25 mouse cellular contexts compared by ENCODE assay signal in genomic region chr2:158276451-158276850, GRCm38 (mm10). TPM values are rescaled to one million over a fixed set of nuclear protein-coding genes. Genes with fewer than 3 reads are reported as not detected.
"Had no signal": no experiment of that assay in that cellular context is flagged by ENCODE, and none has a peak within 500 bp of the region (broad histone marks: within the 10 kb centered on the region; RNA-seq: fewer than 3 reads in every experiment).

No protein-coding gene starts in this region.

- H3K4me2 ChIP-seq: limb, embryonic 12.5 days; limb, embryonic 15.5 days; liver, embryonic 11.5 days; lung, embryonic 14.5 days had no signal

- H3K9ac ChIP-seq: limb, embryonic 12.5 days; limb, embryonic 15.5 days; liver, embryonic 14.5 days; liver, postnatal 0 days; lung, embryonic 14.5 days had no signal

- H3K36me3 ChIP-seq: limb, embryonic 12.5 days; limb, embryonic 15.5 days had no signal

- H3K27ac ChIP-seq: kidney, postnatal 0 days; layer of hippocampus, adult 2 months; left cerebral cortex, adult 2 months; limb, embryonic 12.5 days; limb, embryonic 15.5 days; liver, embryonic 14.5 days; macrophage; stomach, postnatal 0 days had no signal

- H3K9me3 ChIP-seq: limb, embryonic 12.5 days; limb, embryonic 15.5 days had no signal

- H3K4me3 ChIP-seq: layer of hippocampus, adult 2 months; left cerebral cortex, adult 2 months; limb, embryonic 12.5 days; limb, embryonic 15.5 days had no signal

- H3K27me3 ChIP-seq: limb, embryonic 12.5 days had no signal

- DNase-seq: layer of hippocampus, postnatal 36 days; liver, postnatal 0 days; lung, embryonic 14.5 days; midbrain, embryonic 14.5 days; right cerebral cortex, postnatal 4 days; thymus, adult 2 months; thymus, postnatal 25 days had no signal

RNA-seq across cellular contexts. Expression of gene Bpi, which starts 18.6 kb away (rescaled TPM):
- total RNA-seq: layer of hippocampus, adult 2 months; layer of hippocampus, postnatal 10 days; layer of hippocampus, postnatal 36 days; left cerebral cortex, adult 2 months; left cerebral cortex, postnatal 10 days; left cerebral cortex, postnatal 36 days; megakaryocyte, adult 5-6 weeks had no signal
- polyA plus RNA-seq: large intestine, adult 2 months; limb, embryonic 12.5 days; limb, embryonic 15.5 days; liver, embryonic 11.5 days; liver, embryonic 14.5 days; liver, postnatal 0 days; lung, embryonic 14.5 days; lung, postnatal 0 days; macrophage; midbrain, embryonic 14.5 days; midbrain, postnatal 0 days; neural tube, embryonic 11.5 days; stomach, embryonic 14.5 days; stomach, postnatal 0 days had no signal

RNA-seq across cellular contexts. Expression of gene D630003M21Rik, which starts 47.4 kb away (rescaled TPM):
- total RNA-seq: megakaryocyte, adult 5-6 weeks had no signal
- polyA plus RNA-seq: macrophage had no signal
